Mouse (Mus musculus) limb, embryonic 10.5 days (tissue): ENCODE measurements around the gene Capn5. TPM values are rescaled to one million over a fixed set of nuclear protein-coding genes. Genes with fewer than 3 reads are reported as not detected.
"Not testable (repeated sequence)": the region's sequence is repeated elsewhere in the genome, so short reads cannot be mapped to it uniquely, and the experiment has no call there.

Source experiments
- DNase-seq: peaks from one replicate; pipeline ENCODE4 v3.0.0-alpha.2; 2017; ENCODE audit warnings: low spot score
- H3K27ac ChIP-seq: fragments of 300-500 bp; sonication (generic); 2 replicates; pipeline ENCODE4 v1.5.1; 2016; ENCODE audit warnings: mild to moderate bottlenecking
- H3K27me3 ChIP-seq: fragments of 300-500 bp; sonication (generic); 2 replicates; pipeline ENCODE4 v1.6.1; 2016; ENCODE audit warnings: low read depth, mild to moderate bottlenecking; ENCODE audit not compliant: poor library complexity, severe bottlenecking
- H3K36me3 ChIP-seq: fragments of 300-500 bp; sonication (generic); 2 replicates; pipeline ENCODE4 v1.6.1; 2016; ENCODE audit warnings: mild to moderate bottlenecking, moderate library complexity
- H3K4me1 ChIP-seq: fragments of 300-500 bp; sonication (generic); 2 replicates; pipeline ENCODE4 v1.6.1; 2016
- H3K4me3 ChIP-seq: fragments of 300-500 bp; sonication (generic); 2 replicates; pipeline ENCODE4 v1.5.1; 2016; ENCODE audit warnings: mild to moderate bottlenecking, moderate library complexity
- H3K9me3 ChIP-seq: fragments of 300-500 bp; sonication (generic); replicated peaks from 2 replicates; pipeline ENCODE4 v1.6.1; 2016; ENCODE audit warnings: mild to moderate bottlenecking
- WGBS: fragments of 180-500 bp; shearing (Covaris S2); methylation state at CpG from one replicate; pipeline ENCODE4 v1.1.7; 2016; 5-methylcytosine and 5-hydroxymethylcytosine counted together
- polyA plus RNA-seq: library from polyadenylated mRNA; unstranded; fragments of >200 nt; fragmentation: Nextera tagmentation; extraction: Ambion mirVana; gene quantifications from 2 replicates; pipeline ENCODE4 v1.2.1, GENCODE M21; 2016

Capn5 gene
- polyA plus RNA-seq, 1 experiment from 2014 or later: 4.5 TPM

DNA sequence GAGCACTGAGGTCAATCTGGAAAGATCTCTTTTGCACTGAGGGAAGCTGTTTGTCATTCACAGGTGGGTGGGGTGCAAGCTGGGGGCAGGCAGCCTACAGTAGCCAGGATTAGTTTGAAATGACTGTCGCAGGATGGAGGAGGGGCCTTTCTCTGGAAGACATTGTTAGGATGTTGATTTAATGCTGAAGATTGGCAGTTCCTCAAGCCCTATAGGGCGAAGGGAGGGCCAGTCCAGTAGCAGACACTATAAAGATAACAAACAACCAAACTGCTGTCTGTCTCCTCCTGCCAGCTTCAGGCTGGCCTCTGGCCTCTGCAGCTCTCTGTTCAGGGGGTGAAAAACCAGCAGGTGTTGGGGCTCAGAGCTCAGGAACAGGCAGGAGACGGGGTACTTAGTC is 11.7 kb upstream of the Capn5 start:
- peaks cover 39% of the 10 kb centered on the region for H3K27me3 ChIP-seq
- H3K9me3 ChIP-seq: no peaks in the 10 kb centered on the region
- H3K4me3 ChIP-seq: no peak overlapping the region
- H3K4me1 ChIP-seq: peaks cover 11% of the 10 kb centered on the region
- DNase-seq: no peak
- H3K36me3 ChIP-seq: no peaks in the 10 kb centered on the region
- no peak overlapping the region for H3K27ac ChIP-seq
- 44% methylated on average over 3 of the region's 3 CpGs for WGBS

DNA sequence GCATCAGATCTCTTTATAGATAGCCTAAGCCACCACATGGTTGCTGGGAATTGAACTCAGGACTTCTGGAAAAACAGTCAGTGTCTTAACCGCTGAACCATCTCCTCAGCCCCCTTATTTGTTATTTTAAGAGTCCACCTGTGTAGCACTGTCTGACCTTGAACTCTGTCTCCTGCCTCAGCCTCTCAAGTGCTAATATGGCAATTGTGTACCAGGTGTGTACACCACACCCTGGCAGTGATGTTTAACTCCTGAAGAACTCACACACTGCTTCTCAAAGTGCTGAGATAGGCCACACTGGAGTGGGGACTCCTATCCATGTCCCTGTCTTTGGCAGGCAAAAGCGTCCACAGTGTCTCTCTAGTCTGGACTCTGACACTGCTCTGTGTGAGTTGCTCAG is 10.6 kb upstream of the Capn5 start:
- 87% methylated on average over 2 of the region's 2 CpGs for WGBS
- Histone ChIP-seq H3K27ac (no peak overlapping the region), H3K27me3 (peaks cover 29% of the 10 kb centered on the region)

GRCm38 (mm10) chr7:98188238-98188637 is 10.2 kb upstream of the Capn5 start:
- WGBS: 96% methylated on average over 2 of the region's 2 CpGs
- Histone ChIP-seq H3K4me3 (no peak overlapping the region), H3K27ac (no peak overlapping the region), H3K4me1 (no peaks in the 10 kb centered on the region; the same call in 1 of the 2 replicates), H3K27me3 (peaks cover 24% of the 10 kb centered on the region), H3K36me3 (no peaks in the 10 kb centered on the region), H3K9me3 (no peaks in the 10 kb centered on the region)
- no peak for DNase-seq

More for the DNA sequence above, 10.6 kb upstream of the Capn5 start:
- no peak overlapping the region for H3K4me3 ChIP-seq
- peaks cover 3% of the 10 kb centered on the region for H3K4me1 ChIP-seq
- no peak for DNase-seq
- no peaks in the 10 kb centered on the region for H3K36me3 ChIP-seq
- no peaks in the 10 kb centered on the region for H3K9me3 ChIP-seq

DNA sequence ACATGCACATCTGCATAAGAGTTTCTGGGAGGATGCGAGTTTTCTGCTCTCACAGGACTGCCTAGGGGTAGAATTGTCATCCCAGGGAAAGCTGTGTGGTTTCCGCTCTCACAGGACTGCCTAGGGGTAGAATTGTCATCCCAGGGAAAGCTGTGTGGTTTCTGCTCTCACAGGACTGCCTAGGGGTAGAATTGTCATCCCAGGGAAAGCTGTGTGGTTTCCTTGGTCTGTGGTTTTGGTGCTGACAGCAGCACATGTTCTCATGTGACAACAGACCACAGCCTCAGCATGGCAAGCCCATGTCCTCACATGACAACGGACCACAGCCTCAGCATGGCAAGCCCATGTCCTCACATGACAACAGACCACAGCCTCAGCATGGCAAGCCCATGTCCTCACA is 9.3 kb upstream of the Capn5 start:
- not testable (repeated sequence) for H3K4me3 ChIP-seq, H3K27ac ChIP-seq, H3K9me3 ChIP-seq, DNase-seq, H3K4me1 ChIP-seq, H3K36me3 ChIP-seq
- peaks cover 15% of the 10 kb centered on the region for H3K27me3 ChIP-seq
- WGBS: 79% methylated on average over 3 of the region's 3 CpGs

DNA sequence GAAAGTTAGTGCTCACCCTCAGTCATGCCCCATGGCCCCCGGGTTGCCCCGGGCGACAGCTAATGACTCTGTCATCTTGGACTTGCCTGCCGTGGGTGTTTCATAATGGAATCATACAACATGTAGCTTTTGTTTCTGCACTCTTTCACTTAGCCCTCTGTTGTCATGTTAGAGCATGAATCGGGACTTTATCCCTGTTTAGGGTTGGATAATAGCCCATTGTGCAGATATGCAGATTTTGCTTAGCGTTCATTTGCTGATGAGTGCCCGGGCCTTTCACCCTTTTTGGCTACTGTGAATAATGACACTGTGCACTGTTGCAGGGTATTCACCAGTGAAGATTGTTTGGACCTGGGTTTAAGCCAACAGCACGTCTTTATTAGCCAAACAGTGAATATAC is 8.6 kb upstream of the Capn5 start:
- Histone ChIP-seq H3K4me3 (no peak overlapping the region), H3K9me3 (no peaks in the 10 kb centered on the region), H3K27ac (no peak overlapping the region), H3K36me3 (no peaks in the 10 kb centered on the region), H3K4me1 (no peaks in the 10 kb centered on the region; the same call in 1 of the 2 replicates), H3K27me3 (peaks cover 8% of the 10 kb centered on the region)
- WGBS: 86% methylated on average over 8 of the region's 8 CpGs
- DNase-seq: no peak

DNA sequence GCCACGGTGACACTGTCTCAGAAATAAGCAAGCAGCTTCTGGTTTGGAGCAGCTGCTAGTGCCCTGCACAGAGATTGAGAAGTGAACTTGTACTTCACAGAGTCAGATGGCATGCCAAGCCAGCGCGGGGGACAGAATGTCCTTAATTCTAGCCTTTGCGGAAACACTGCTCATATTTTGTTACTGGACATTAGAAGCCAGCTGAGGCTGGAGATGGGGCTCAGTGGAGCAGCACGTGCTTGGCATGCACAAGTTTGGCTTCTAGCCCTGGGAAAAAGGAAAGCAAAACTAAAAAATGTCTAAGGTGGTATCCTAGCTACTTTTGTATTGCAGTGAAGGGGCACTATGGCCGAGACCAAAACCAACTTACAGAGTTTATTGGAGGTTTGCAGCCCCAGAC is 7.3 kb upstream of the Capn5 start:
- H3K9me3 ChIP-seq: no peaks in the 10 kb centered on the region
- no peaks in the 10 kb centered on the region for H3K36me3 ChIP-seq
- H3K4me1 ChIP-seq: no peaks in the 10 kb centered on the region; the same call in 1 of the 2 replicates
- H3K27me3 ChIP-seq: no peaks in the 10 kb centered on the region
- 88% methylated on average over 6 of the region's 6 CpGs for WGBS
- H3K27ac ChIP-seq: no peak overlapping the region
- no peak overlapping the region for H3K4me3 ChIP-seq
- DNase-seq: no peak

- Histone ChIP-seq H3K27me3 (peaks cover 13% of the 10 kb centered on the region), H3K36me3 (no peaks in the 10 kb centered on the region), H3K4me1 (peaks cover 26% of the 10 kb centered on the region), H3K9me3 (no peaks in the 10 kb centered on the region), H3K27ac (peak overlapping the region; percentile 80), H3K4me3 (peak overlapping the region; percentile 83)
- DNase-seq: no peak
- WGBS: 73% methylated on average over 5 of the region's 5 CpGs
Observed at GRCm38 (mm10) chr7:98178560-98179231, 622 bp upstream of the Capn5 start.

DNA sequence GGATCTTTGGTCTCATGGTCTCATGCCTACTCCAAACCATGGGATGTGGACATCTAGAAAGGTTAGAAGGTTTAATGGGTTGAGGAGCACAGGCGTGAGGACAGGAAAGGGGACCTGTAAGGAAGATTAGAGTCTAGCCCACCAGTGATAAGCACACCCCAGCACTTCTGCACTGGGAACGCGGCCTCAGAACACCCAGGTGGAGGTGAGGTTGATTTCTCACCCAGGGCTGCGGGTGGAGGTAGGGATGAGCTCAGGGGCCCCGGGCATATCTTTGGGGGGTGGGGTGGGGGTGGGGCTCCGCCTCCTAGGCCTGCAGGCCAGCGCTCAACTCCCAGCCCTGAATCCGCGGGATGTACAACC is 527 bp downstream of the Capn5 start:
- WGBS: 8% methylated on average over 9 of the region's 9 CpGs
- DNase-seq: no peak
- no peaks in the 10 kb centered on the region for H3K36me3 ChIP-seq
- peaks cover 13% of the 10 kb centered on the region for H3K27me3 ChIP-seq
- peak overlapping the region; percentile 80 for H3K27ac ChIP-seq
- peaks cover 36% of the 10 kb centered on the region for H3K4me1 ChIP-seq
- peak overlapping the region; percentile 83 for H3K4me3 ChIP-seq
- H3K9me3 ChIP-seq: no peaks in the 10 kb centered on the region

DNA sequence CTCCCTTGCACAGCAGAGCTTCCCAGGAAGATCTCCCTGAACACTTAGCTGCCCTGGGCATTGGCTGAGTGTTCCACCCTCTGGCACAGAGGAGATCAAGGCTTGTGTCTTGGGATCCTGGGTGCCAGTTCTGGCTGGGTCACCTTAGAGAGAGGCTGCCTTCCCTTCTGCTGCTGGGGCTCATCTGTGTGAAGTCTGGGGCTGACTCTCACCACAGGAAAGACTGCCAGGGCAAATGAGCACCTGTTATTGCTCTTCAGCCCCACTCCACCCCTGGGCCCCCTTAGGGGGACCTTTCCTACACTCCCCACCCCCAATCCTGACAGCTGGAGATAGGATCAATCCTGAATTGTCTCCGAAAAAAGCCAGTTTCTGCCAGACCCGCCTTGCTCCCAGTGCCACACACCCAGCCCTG is 996 bp downstream of the Capn5 start:
- peaks cover 41% of the 10 kb centered on the region for H3K4me1 ChIP-seq
- H3K4me3 ChIP-seq: peak overlapping the region; percentile 83; the same call in 1 of the 2 replicates
- no peak for DNase-seq
- peaks cover 13% of the 10 kb centered on the region for H3K27me3 ChIP-seq
- no peaks in the 10 kb centered on the region for H3K9me3 ChIP-seq
- WGBS: 52% methylated on average over 2 of the region's 2 CpGs
- no peaks in the 10 kb centered on the region for H3K36me3 ChIP-seq
- H3K27ac ChIP-seq: peak overlapping the region; percentile 80; the same call in 1 of the 2 replicates

- H3K4me3 ChIP-seq: peak overlapping the region; percentile 83; the same call in 1 of the 2 replicates
- H3K4me1 ChIP-seq: peaks cover 47% of the 10 kb centered on the region
- peak overlapping the region; percentile 80; the same call in 1 of the 2 replicates for H3K27ac ChIP-seq
- no peak for DNase-seq
- H3K27me3 ChIP-seq: peaks cover 13% of the 10 kb centered on the region
- no peaks in the 10 kb centered on the region for H3K36me3 ChIP-seq
- WGBS: 74% methylated on average over 8 of the region's 8 CpGs
- no peaks in the 10 kb centered on the region for H3K9me3 ChIP-seq
Observed at GRCm38 (mm10) chr7:98176322-98177070, 1.6 kb downstream of the Capn5 start.

GRCm38 (mm10) chr7:98174883-98175755 is 3.0 kb downstream of the Capn5 start:
- no peaks in the 10 kb centered on the region for H3K36me3 ChIP-seq
- no peak overlapping the region for H3K4me3 ChIP-seq
- peak overlapping the region; percentile 22; the same call in 1 of the 2 replicates for H3K27ac ChIP-seq
- peaks cover 13% of the 10 kb centered on the region for H3K27me3 ChIP-seq
- 66% methylated on average over 4 of the region's 4 CpGs for WGBS
- DNase-seq: no peak
- H3K9me3 ChIP-seq: no peaks in the 10 kb centered on the region
- H3K4me1 ChIP-seq: peaks cover 61% of the 10 kb centered on the region

GRCm38 (mm10) chr7:98173408-98173807 is 4.7 kb downstream of the Capn5 start:
- H3K27ac ChIP-seq: no peak overlapping the region
- peaks cover 56% of the 10 kb centered on the region for H3K4me1 ChIP-seq
- no peak for DNase-seq
- H3K9me3 ChIP-seq: no peaks in the 10 kb centered on the region
- 61% methylated on average over 4 of the region's 4 CpGs for WGBS
- H3K36me3 ChIP-seq: no peaks in the 10 kb centered on the region
- H3K4me3 ChIP-seq: no peak overlapping the region
- peaks cover 13% of the 10 kb centered on the region for H3K27me3 ChIP-seq
